Mouse (Mus musculus): Measurements from ENCODE around the gene Cnbp.

Gene Cnbp

DNA sequence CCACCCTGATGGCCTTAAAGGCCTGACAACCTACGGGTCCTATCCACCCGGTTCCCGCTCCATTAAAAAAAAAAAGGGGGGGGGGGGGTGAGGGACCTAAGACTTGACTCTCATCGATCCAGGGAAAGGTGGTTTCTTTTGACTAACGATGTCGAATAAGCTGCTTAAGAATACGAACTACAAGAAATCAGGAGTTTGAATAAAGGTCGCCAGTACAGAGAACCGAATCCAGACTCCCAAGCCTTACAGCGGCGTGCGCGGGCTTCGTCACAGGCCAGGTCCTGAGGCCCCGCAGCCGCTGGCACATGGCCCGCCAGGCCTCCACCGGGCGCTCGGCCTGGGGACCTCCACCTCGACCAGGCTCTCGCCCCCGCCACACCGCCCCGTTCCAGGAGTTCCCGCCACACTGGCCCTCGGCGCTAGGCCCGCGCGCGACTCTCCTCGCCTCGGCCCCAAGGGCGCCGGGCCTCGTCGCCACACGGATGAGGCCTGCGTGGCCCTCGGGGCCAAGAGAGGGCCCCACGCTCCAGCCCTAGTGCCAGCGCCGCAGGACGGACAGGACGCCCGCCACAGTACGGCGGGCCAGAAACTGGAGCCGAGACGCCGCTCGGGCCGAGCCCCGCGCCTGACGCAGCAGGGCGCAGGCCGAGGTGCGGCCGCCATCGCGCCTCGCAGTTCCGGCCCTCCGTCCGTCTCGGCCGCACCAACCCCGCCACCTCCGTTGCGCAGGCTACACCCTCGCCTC, 579 bp downstream of the Cnbp start:
- DNase-seq (ENCODE audit: low read depth, low spot score): peak; percentile 6

DNA sequence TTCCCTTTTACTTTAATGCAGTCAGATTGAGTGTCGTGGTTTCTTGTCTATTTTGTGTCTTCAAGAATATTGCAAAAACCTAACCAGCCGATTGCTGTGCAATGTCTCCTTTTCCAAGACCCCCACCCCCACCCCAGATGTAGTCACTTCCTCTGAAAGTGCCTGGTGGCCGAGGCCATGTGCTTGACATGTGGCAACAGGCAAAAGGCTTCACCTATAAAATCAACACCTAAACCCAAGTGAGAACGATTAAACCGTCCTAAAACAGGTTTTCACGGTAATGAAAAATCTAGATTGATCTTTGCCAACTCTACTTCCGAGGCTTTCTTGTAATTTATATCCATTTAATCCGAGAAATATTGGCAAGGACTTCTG, 1.1 kb downstream of the Cnbp start:
- DNase-seq (ENCODE audit: low read depth, low spot score): no peak

DNA sequence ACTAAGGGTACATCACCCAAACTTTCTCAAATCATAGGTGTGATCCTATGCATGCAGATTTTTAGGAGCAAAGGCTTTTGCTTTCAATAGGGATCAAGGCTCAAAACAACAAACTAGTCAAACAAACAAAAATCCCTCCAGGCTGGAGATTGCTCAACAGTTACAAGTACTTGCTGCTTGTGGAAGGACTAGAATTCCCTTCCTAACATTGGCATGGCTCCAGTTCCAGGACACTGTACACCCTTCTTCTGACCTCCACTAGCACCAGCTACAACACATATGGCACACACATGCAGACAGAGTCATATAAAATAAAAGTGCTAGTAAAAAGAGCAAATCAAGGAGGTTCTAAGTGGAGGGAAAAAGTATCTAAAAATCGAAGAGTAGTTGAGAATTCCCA, 4.1 kb downstream of the Cnbp start:
- no peak for DNase-seq (ENCODE audit: low read depth, low spot score)

DNA sequence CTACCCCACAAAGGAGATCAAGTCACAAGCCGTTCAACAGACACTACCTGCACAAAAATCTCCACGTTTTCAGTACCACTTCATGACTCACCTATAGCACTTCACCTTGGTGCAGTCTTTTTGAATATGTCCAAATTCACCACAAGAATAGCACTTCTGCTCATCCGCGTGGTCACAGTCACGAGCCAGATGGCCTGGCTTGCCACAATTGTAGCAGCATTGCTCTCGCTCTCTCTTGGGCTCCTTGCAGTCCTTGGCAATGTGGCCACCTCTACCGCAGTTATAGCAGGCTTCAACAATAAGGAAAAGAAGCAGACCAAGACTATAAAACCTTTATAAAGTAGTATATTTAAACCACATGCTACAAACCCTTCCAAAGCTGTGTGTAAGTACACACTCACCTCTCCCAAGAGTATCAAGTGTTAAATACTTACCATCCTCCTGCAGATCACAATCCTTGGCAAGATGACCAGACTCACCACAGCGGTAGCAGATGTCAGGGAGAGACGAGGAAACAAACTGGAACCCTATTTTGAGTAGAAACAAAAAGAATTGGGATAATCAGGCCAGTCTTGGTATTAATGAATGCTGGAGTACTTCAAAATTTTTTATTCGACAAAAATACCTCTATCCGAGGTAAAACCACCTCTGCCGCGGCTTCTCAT, 5.7 kb downstream of the Cnbp start:
- no peak for DNase-seq (ENCODE audit: low read depth, low spot score)

DNA sequence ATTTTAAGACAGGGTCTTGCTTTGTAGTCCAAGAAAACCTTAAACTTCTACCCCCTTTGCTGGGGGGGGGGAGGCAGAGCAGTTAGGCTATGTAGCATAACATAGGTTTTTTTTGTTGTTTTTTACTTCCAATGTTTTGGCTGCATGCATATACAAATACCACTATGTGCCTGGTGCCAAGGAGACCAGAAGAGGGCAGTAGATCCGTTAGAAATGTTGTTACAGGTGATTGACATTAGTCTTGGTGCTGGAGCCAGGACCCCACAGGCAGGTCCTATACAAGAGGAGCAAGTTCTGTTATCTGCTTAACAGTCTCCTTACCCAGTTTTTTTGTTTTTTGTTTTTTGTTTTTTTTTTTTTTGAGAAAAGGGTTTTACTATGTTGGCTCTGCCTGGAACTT, 8.7 kb downstream of the Cnbp start:
- DNase-seq (ENCODE audit: low read depth, low spot score): no peak

DNA sequence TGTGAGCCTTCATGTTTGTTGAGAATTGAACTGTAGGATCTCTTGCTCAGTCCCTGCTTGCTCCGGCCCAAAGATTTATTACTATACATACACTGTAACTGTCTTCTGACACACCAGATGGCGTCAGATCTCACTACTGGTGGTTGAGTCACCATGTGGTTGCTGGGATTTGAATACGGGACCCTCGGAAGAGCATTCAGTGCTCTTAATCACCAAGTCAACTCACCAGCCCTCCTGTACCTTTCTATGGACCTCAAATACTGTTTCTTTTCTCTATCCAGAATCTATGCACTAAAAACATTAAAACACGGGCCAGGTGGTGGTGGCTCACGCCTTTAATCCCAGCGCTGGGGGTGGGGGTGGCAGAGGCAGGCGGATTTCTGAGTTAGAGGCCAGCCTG, 9.3 kb downstream of the Cnbp start:
- DNase-seq (ENCODE audit: low read depth, low spot score): no peak

DNA sequence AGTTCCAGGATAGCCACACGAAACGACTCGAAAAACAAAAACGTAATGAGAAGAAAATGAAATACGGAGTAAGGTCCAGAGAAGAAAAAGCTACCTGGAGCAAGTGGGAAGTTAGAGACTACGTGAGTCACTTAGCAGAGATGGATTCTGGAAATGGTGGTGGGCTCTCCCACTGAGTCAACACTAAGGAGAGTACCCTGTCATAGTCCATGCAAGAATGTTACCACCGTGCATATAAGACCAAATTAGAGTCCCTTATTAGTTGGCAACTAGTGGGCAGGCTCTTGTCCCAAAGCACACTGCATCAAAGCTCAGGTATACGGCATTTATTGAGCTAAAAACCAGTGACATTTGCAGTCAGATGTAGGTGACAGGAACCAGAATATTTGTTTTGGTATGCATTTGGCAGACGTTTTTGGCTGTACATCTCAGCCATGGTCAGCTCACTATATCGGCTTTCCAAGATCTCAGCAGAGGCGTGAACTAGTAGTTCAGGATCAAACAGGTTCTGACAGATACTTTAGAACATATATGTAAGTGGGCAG, 11.0 kb downstream of the Cnbp start:
- DNase-seq (ENCODE audit: low read depth, low spot score): no peak

DNA sequence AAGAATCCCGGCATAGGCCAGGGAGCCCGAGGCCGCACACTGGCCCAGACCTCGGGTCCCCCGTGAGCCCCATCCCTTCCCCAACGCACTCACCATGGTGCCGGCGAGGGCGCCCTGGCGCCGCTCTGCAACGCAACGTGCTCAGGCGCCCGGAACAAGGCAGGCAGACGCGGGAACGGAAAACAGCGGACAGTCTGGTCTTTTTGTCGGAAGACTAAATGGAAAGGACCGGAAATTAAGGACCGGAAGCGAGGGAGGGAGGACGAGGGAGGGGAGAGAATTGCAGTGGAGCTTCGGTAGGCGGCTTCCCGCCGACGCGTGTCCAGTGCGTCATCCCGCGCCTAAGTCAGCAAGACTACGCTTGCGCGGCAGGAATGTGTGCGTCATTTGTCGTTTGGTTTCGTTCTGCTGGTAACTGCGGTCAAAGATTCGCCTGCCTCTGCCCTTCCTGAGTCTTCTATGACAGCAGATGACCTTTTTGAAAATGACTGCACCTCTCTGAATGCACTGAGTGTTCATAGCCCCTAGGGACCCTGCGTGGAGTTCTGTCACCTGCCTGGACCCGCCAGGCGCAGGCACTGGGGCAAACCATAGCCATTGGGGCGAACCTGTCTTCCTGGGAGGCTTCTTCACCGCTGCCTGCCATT, 12.2 kb downstream of the Cnbp start, which contains the start of gene Isy1:
Isy1 (minus strand) TSS at position 248 of the 647 bp plus-strand sequence.
- peak; percentile 94 for DNase-seq (ENCODE audit: low read depth, low spot score)

DNA sequence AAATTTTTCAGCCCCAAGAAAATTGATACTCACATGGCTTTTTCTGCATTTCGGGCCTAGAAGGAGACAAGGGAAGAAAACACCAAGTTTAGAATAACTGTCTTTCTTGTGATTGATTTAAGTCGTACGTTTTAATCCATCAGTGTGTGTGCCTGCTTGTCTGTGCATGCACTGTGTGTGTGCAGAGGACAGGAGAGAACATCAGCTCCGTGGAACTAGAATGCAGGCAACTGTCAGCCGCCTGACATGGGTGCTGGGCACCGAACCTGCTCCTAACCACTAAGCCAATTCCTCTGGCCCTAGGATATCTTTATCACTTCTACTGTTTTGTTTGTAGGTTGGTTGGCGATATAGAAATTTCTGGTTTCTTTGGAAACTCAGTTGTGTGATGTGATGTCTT, 15.2 kb downstream of the Cnbp start, which contains the start of gene Gm45140:
Gm45140 (minus strand) TSS at position 101 of the 400 bp plus-strand sequence.
- DNase-seq (ENCODE audit: low read depth, low spot score): no peak

DNA sequence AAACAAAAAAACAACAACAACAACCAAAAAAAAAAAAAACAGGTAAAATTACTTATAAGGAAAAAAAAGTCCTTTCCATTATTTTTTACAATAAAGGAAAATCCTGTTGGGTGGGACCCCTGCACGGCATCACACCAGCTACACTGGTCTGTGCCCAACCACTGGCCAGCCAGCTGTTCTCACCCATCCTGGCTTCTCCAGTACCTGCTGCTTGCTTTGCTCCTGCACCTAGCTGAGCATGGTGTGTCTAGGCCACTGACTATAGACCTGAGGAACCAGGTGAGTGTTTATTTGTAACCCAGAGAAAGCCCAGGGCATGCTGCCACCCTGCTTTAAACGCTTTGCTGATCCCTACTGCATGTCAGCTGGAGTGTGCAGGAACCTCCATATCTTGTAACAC, 30.5 kb downstream of the Cnbp start:
- DNase-seq (ENCODE audit: low read depth, low spot score): no peak

DNA sequence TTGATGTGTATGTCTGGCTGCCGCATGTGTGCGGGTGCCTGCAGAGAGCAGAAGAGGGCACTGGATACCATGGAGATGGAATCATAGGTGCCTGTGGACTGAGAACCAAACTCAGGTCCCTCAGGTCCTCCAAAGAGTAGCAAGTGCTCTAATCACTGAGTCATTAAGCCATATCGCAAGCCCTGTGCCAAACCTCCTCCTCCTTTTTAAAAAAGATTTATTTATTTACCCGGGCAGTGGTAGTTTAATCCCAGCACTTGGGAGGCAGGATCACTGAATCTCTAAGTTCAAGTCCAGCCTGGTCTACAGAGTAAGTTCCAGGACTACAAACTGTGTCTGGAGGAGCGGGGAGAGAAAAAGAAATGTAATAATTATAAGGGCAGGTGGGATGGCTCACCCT, 36.4 kb downstream of the Cnbp start:
- no peak for DNase-seq (ENCODE audit: low read depth, low spot score)

DNA sequence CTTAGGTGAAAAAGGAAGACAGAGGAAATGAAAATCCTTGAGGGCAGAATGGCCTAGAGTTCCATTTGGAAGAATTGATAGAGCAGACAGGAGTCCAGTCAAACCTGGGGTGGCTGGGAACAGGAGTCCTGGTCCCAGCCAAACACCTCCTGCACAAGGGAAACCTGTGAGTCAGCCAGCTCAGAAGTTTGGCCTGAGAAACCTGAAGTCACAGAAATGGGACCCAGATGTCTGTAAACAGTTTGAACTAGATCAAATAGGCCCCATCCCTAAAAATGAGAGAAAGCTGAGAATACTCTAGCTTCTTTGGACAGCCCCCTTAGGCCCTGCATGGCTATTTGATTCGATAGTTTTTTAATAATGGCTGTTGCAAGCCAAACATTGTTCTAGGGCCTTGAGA, 38.2 kb downstream of the Cnbp start:
- no peak for DNase-seq (ENCODE audit: low read depth, low spot score)

DNA sequence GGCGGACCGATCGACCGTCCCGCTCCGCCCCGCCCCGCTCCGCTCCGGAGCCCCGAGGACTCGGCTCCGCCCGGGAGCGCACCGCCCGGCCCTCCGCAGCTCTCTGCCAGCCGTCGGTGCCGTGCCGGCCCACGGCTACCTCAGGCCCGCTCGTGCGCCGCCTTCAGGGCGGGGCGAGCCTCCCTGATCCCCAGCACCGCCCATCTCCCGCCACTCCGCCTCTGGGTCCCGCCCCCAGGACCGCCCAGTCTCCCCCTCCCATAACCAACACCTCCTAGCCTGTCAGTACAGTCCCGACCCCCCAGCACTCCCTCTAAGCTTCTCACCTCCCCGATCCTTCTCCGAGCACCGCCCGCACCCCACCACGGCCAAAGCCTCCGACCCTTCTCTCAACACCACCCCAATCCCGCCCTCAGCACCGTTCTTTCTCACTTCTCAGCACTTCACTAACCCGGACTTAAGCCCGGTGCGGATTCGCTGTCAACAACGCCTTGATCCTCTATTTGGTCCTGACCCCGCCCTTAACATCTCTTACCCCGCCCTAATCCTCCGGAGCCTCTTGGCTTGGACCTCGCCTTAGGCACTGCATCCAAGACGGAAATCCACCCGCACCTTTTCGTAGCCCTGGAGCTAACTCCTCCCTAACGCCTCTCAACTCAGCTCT, 39.1 kb downstream of the Cnbp start, which contains the start of gene Rab43:
Rab43 (minus strand) TSS at position 490 of the 664 bp plus-strand sequence.
- DNase-seq (ENCODE audit: low read depth, low spot score): peak; percentile 91

DNA sequence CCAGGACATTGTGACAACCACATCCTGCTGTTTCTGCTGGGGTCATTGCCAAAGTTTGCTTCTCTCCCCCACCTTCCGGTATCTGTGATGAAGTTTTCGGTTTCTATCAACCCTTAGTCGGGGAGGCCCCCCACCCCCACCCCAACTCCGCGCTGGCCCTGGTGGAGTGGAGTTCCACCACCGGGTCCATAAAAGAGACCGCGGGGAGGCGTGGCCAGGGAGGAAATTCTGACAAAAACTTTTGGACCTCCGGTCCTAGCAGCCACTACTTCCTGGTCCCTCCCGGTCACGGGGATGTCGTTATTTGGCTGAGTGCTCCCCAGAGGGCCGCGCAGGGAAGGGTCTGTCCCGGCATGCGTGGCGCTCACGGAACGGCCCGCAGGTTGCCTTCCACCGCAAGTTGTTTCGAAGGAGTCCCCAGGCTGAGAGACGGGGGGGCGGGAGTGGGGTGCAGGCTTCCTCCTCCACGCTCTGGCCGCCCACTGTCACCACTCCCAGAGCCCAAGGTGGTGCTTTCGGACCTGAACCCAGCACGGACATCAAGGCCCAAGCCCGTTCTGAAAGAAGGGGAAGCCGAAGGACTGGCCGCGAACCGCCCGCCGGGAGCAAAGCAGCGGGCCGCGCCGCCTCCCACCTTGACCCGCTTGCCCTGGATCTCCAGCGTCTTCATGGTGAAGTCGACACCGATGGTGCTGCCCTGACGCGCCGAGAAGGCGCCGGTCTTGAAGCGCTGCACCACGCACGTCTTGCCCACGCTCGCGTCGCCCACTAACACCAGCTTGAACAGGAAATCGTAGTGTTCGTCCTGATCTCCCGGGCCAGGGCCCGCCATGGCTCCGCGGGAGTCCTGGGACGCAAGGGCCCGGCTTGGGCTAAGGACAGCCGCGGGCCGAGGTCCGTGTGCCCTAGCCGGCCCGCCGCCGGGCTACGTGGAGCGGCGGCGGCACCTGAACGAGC, 39.9 kb downstream of the Cnbp start:
- no peak for DNase-seq (ENCODE audit: low read depth, low spot score)

DNA sequence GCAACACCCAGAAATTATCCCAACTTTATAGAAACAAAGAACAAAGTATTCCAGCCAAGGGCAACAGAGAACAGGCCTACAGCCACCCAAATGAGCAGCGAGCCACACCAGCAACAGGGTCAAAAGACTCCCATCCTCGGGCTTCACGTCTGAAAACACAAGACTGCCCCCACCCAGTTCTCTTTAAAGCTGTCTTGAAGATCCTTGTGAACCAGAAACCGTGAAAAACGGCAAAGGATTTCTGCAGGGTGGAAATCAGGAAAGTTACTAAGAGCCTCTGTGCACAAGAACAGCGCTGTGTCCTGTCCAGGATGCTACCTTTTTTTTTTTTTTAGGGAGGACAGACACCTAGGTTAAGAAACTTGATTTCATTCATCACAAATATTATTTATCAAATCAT, 40.6 kb downstream of the Cnbp start:
- no peak for DNase-seq (ENCODE audit: low read depth, low spot score)

DNA sequence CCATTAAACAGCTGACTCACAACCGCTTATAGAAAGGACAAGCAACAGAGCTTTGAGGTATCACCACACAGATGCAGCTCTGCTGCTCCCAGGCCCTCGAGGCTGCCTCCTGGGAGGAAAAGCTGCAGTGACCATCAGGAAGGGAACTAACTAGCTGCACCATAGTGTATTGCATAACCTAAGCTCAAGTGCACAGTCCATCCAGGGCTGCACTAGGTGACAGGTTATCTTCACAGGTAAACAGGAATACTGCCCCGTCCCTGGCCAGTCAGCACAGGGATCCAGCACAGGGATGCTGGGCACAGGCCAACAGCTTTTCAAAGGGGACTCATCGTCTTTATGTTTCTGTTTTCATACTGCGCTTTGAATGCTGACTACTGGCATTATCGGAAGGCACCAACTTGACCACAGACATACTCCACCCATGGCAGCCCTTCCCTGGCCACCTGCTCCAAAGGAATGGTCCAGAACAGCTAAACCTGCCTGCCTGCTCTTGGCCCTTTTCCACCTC, 41.2 kb downstream of the Cnbp start:
- no peak for DNase-seq (ENCODE audit: low read depth, low spot score)

DNA sequence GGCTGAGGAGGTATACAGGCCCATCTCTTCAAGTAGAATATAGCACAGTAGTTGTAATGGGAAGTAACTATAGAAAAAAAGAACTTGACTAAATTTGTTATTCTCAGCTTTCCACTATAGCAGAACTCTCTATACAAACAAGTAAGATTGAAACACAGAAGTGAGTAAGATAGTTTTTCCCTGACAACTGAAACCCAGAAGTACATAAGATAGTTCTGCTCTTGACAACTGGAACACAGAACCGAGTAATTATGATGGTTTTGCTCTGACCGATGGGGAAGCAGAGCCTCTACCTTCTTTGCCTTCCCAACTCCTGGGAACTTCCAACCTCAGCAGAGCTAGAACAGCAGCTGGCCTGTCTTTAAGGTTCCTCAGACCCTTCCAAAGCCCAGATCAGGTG, 41.8 kb downstream of the Cnbp start:
- no peak for DNase-seq (ENCODE audit: low read depth, low spot score)

DNA sequence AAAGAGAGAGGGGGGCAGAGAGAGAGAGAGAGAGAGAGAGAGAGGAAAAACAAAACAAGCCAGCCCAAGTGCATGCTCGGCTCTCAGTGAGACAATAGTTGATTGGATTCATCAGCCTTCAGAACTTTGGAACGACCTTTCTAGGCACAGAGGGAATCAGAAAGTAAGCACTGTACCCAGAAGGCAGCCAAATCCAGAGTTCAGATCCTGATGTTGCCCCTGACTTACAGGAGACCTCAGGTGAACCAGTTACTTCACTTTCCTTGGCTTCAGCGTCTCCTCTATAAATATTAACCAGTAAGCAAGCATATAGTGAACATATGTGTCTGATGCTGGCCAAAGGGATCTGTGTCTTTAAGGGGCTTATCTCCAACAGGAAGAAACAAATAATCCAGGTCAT, 42.4 kb downstream of the Cnbp start:
- peak; percentile 16 for DNase-seq (ENCODE audit: low read depth, low spot score)

DNA sequence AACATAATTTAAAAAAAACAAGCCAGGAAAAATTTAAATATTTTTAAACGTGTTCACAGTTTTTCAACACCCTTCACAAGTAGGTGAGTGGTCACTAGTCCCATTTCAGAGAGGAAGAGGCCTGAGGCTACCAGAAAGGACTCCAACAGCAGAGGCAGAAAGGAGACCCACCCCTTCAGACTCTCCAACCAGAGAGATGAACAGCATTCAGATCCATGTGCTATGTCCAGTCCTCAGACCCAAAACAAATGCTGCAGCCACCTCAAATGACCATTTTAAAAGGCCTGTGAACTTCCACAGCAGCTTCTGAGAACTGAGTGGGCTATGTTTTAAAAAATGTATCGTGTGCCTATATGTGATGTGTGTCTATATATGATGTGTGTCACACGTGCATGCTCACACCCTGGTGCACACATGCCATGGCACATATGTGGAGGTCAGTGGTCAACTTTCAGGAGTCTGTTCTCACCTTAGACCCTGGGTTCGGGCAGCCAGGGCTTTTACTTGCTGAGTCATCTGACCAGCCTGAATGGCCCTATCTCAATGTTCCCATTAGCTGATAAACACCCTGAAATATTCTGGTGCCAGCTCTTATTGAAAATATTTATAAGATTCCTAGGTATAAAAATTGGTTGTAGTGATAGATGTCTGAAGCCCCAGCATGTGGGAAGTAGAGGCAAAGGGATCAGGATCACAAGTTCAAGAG, 43.0 kb downstream of the Cnbp start:
- DNase-seq (ENCODE audit: low read depth, low spot score): no peak

DNA sequence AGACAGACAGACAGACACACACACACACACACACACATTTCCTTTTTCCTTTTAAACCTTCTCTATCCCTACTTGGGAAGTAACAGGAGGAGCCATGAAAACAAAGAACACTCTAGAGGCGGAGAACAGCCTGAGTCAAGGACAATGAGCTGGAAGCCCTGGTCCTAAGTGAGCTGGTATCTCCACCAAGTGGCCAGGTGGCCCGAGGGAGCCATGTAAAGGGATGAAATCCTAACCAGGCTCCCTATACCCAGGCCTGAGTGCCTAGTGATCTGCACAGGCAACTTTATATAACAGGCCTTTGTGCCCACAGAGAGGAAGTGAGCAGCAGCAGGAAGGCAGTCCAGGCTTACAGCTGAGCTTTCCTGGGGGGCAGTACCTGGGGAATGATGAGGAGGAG, 44.0 kb downstream of the Cnbp start:
- DNase-seq (ENCODE audit: low read depth, low spot score): no peak

Data from retina, adult 2 months (tissue).